Mouse (Mus musculus) gastrocnemius, postnatal 36 days (tissue): Measurements from ENCODE around the gene AF366264. TPM values are rescaled to one million over a fixed set of nuclear protein-coding genes. Genes with fewer than 3 reads are reported as not detected.
"Not testable (repeated sequence)": the region's sequence is repeated elsewhere in the genome, so short reads cannot be mapped to it uniquely, and the experiment has no call there.

Source experiments
- DNase-seq, 2 experiments: peaks; one replicate each; pipeline ENCODE4 v3.0.0; 2022
- intact Hi-C: fragments of 180-260 bp; cut with DNase I; formaldehyde crosslinking; loops from one replicate; pipeline ENCODE4 v1.15.1; 2025
- long read RNA-seq, 2 experiments: library from polyadenylated mRNA; stranded (forward); transcript quantifications; one replicate each; pipeline ENCODE4 v2.0.0; 2021
- total RNA-seq, 2 experiments: library from RNA; stranded (reverse); gene quantifications; 2 replicates each; pipeline ENCODE4 v1.2.3; 2021

AF366264 gene
- total RNA-seq: not detected
- long read RNA-seq, experiment 1: 0 reads
- long read RNA-seq, experiment 2: 0 reads

DNA sequence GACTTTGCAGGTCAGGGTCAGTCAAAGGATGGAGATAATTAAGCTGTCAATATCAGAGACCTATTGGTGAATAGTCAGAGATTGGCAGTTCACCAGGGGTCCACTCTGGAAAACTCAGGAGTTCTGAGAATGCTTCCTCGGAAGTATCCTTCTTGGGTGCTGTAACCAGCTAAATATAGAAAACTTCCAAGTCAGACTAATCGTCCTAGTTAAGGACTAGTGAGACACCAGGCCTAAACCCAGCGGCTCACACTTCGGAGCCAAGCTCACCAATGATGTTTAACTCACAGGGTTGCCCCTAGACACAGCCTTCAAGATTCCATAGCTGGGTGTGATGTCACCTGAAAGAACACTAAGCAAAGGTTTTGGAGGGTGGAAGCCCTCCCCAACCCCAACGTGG lies at the start of gene AF366264:
AF366264 (minus strand) TSS at position 101 of the 400 bp plus-strand sequence.
- intact Hi-C loops, DNase-seq: not testable (repeated sequence)

DNA sequence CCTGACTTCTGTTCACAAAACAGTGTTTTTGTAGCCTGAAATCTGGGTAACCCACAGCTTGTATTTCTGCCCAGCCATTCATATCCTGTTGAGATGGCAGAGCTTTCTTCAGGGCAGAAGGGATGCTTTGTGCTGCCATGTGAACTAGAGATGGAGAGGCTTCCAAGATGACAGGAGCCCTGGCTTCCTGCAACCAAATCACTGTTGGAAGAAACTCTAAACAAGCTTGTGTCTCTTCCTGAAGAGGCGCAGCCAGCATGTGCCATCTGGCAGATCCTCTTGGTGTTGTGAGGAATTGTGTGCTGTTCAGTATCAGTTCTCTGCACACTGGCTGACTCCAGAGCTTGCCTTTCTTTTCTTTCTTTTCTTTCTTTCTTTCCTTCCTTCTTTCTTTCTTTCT lies 5.1 kb upstream of the AF366264 start:
- intact Hi-C loops, DNase-seq: not testable (repeated sequence)

DNA sequence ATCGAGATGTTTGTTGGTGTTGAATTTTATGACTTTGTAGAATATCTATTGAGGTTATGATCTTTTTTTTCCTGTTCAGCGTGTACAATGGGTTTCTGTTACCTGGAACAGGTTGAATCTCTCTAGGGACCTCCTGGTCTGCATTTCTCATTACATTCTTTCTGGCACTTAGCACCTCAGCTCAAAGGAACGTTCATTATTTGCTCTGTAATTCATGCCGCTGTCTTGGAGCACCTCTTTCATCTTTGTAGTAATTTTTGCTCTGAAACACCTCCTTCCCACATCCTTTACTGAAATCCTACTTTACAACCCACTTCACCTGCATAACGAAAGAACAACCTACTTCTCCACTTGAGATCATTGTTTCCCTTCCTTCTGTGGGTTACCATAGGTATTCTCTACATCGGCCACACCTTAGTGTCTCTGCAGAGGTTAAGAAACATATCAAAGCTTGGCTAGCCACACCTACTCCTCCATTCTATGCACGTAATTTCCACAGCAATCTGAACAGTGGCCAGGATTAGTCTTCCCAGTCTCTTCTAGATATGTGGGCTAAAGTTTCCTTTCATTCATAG lies 9.5 kb downstream of the AF366264 start:
- intact Hi-C loops: no loop called here
- DNase-seq: no peak

DNA sequence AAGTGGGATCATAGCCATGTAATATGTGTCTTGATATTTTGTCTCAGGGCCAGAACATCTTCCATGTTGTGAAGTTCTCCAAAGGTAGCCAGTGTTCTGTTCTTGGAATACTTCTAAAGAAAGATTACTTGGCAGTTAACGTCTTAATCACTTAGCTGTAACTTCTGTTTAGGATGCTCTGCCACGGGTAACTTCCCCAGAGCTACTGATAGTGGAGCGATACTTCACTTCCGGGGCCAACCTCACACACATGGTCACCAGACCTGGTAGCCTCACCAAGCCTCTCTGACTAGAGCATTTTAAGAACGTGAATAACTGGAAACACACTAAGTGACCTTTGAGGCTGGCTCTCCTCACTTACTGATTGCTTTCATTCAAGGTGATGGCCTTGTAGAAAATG lies 38.6 kb downstream of the AF366264 start:
- no peak for DNase-seq
- intact Hi-C loops: no loop called here

DNA sequence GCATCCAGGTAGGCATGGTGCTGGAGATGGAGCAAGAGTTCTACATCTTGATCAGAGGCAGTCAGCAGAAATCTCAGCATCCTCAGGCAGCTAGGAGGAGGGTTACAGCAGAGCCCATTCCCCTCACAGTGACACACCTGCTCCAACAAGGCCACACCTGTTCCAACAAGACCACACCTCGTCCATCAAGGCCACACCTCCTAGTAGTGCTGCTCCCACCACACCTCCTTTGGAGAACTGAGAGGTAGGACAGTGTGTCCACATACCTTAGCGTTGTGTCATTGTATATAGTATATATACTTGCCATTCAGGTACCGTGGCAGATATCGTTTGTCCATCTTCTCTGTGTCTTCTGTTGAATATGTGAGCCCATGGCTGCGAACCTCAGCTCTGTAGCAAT lies 40.5 kb downstream of the AF366264 start:
- DNase-seq: no peak
- intact Hi-C loops: no loop called here

DNA sequence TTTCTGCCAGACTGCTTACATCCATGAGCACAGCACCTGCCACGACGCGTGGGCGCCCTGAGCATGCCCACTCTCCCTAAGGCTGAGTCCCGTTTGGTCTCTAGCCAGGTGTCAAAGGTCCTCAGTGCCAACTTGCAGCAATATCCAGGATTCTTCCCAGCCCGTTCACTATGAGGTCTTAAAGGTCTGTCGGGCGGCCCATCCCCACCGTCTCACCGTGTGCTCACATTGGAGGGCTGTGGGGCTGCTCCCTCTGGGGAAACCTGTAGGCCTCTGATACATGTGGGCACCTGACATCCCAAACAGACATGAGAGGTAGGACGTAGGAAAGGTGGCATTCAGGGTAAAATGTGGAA lies 44.5 kb downstream of the AF366264 start:
- intact Hi-C loops: no loop called here
- DNase-seq: no peak

DNA sequence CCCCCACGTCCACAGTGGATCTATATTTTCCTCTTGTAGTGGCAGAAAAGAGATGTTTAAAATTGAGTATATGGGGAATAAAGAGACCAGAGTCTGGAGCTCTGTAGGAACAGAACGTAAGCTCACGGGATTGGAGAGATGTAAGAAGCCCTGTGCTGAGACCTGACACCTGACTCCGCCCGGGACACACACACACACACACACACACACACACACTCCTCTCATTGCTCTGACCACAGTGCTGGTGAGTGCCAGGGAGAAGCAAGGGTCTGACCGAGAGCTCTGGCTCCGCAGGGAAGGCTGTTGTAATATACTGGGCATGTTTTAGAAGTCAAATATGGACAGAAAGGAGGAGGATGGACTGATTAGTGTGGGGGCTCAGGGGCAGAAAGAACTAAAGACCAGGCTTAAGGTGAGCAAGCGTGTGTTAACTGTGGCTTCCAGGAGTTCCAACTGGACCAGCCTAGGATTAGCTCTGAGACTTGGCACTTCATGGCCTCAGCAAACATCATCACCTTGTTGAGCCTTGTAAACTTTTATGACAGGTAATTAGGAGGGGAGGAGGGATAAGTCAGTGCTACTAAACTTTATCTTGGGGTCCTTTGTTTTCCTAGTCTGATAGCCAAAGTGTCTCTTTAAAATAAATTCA lies 45.0 kb downstream of the AF366264 start:
- DNase-seq: no peak
- intact Hi-C loops: no loop called here

DNA sequence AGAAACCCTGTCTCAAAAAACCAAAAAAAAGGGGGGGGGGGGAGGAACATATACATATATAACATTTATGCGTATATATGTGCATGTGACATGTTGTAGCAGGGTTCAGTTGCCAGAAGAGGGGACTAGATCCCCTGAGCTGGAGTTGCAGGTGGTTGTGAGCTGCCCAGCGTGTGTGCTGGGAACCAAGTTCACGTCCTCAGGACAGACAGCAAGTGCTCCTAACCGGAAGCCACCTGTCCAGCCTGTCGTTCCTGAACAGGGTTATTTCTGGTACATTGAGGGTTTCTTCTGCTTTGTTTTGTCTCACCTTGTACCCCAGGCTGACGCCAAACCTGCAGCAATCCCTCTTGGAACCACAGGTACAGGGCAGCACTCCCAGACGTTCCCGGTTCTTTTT lies 48.6 kb downstream of the AF366264 start:
- intact Hi-C loops: no loop called here
- DNase-seq: no peak

DNA sequence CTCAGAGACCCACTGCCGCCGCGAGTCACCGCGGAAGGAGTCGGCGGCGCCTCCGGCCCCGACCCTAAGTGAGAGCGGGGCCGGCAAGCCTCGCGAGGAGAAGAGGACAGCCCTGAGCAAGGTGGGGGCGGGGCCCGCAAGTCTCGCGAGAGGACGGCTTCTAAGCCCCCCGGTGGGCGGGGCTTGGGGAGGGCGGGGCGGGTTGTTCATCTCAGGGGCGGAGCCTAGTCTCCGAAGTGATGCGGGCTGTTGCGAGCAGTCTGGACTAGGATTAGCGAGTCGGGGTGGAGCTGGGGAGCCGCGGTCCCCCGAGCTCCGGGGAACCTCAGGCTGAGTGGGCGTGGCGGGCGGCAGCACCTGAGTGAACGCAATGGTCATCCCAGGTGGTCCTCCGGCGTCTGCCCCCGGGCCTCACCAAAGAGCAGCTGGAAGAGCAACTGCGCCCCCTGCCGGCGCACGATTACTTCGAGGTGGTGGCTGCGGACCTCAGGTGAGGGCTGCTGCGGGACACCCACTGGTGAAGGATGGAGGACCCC lies 52.4 kb downstream of the AF366264 start:
- intact Hi-C loops: no loop called here
- DNase-seq: peak; percentile 95 to 97

DNA sequence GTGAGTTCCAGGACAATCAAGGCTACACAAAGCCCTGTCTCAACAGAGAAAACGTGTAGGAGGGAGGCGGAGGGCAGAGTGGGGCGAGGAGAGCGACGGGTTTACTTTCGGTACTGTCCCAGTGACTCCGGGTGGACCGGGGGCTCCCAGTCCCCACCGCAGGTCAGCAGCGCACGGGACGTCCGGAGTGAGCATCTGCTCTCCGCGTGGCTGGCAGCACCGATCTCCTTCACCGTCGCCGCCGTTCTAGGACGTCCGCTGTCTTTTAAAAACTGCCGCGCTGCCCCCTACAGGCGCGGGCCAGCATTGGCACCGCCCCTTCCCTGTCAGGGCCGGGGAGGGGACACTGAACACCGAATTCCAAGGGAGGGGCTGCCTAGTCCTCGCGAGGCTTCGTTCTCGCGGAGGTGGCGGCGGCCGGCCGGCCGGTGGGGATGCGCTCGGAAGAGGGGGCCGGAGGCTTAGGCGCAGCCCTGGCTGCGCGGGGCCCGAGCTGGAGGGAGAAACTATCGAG lies 52.9 kb downstream of the AF366264 start, which contains the start of gene Upf3a:
Upf3a (plus strand) TSS at position 366 of the 514 bp plus-strand sequence.
- intact Hi-C loops: no loop called here
- DNase-seq: peak; percentile 82 to 90

Other genes with a start within 250 kb of the AF366264 start
- 10 to 100 TPM in 1 of 2 experiments, 1 to 10 TPM in 1; 7.5 to 11.8 TPM for gene Rasa3, start 160.8 kb downstream of the AF366264 start, total RNA-seq
- not detected for gene Cfap97d2, start 132.5 kb downstream of the AF366264 start, total RNA-seq
- 10 to 100 TPM; 28.1 to 28.9 TPM for gene Cdc16, start 80.7 kb downstream of the AF366264 start, total RNA-seq
- gene Upf3a, start 52.8 kb downstream of the AF366264 start, total RNA-seq: 1 to 10 TPM; 8.9 to 9.2 TPM
- gene Champ1, start 31.3 kb upstream of the AF366264 start, total RNA-seq: 1 to 10 TPM; 4.5 to 5.9 TPM
- gene Coprs, start 51.9 kb upstream of the AF366264 start, total RNA-seq: 1 to 10 TPM; 3.9 to 5.0 TPM